Mouse (Mus musculus): ENCODE results near the gene Slc29a2.

DNA sequence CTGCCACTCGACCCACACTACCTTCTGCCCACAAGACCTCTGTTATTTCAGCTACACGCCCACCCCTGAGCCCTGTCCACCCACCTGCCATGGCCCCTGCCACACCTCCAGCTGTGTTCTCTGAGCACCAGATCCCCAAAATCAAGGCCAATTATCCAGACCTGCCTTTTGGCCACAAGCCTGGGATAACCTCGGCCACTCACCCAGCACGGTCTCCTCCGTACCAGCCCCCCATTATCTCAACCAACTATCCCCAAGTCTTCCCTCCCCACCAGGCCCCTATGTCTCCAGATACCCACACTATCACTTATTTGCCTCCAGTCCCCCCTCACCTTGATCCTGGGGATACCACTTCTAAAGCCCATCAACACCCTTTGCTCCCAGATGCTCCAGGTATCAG lies 45.8 kb downstream of the Slc29a2 start:
- TF ChIP-seq POLR2A (IDR thresholded peaks at IDR 0.05; ENCODE audit: borderline replicate concordance, insufficient read depth, low read length): no peak
- no peak for TF ChIP-seq CTCF (IDR thresholded peaks at IDR 0.05; ENCODE audit: borderline replicate concordance, insufficient read depth, low read depth, low read length)

Measured in cerebellum, adult 2 months (tissue).